Mouse (Mus musculus) c-Kit-positive CD71-negative TER-119-negative erythroid progenitor cells, embryonic 14.5 days (primary cell): Measurements from ENCODE around the gene Shb.
"Not testable (repeated sequence)": the region's sequence is repeated elsewhere in the genome, so short reads cannot be mapped to it uniquely, and the experiment has no call there.

ENCODE experiments used
- DNase-seq: peaks from one replicate; pipeline ENCODE4 v3.0.0-alpha.2; 2013; ENCODE audit warnings: low read depth

The Shb gene

DNA sequence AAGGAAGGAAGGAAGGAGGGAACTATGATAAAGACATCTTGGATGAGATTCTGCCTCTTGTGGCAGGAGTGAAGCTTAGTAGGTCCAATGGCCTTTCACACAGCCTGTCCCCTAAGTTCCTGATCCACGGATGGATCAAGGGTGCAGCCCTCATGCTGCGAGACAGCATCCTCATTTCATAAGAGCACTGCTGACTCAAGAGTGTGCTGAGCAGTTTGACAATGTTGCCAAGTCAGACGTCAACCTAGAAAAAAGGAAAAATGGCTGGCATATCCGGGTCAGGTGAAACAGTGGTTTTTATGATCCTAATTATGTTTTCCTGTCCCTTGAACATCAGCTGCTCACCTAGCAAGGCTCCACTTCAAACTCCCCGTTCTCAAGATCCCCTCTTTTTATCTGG, 138.6 kb downstream of the Shb start:
- no peak for DNase-seq

DNA sequence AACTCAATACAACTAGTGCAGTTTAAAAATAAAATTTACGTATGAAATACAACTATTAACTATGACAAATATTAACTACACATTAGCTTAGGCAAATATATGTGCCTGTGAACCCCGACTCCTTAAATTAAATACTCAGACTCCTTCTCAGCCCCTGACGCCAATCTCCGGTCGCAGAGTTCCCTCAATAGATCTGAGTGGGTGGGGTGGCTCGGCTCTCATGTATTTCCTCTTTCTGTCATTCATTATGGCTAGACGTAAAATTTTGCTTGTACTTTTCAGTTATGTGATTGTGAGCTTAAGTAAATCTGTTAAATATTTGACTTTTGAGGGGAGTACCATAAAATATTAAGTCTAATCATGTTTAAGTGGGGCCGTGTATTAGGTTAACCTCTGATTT, 139.3 kb downstream of the Shb start:
- no peak for DNase-seq

DNA sequence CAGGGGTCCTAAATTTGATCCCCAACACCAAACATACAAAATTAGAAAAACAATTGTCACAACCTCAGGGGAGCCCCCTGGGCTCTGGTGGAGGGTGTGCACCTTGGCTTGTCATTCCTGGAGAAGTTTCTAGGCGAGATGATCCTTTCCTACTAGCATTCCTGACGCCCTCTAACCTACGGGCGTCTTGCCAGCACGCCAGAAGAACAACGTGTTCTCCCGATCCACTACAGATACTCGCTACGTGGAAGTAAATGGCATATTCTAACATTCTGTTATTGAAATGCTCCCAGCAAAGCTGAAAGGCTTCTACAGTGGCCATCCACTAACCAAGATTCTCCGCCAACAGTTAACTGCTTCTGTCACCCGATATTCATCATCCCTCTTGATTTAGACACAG, 139.7 kb downstream of the Shb start:
- DNase-seq: no peak

DNA sequence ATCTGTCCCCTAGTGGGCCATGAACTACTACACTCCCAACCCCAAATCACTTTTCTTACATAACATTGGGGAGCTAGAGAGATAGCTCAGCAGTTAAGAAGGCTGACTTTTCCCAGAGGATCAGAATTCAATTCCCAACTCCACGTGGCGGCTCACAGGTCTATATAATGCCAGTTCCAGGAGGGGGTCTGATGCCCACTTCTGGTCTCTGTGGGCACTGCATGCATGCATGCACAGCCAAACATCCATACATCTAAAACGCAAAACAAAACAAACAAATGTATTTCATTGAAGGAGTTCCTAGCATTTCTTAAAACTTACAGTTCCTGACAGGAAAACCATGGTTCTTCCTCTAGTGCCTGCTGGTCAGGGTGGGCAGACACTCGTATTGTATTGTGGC, 140.2 kb downstream of the Shb start:
- no peak for DNase-seq

DNA sequence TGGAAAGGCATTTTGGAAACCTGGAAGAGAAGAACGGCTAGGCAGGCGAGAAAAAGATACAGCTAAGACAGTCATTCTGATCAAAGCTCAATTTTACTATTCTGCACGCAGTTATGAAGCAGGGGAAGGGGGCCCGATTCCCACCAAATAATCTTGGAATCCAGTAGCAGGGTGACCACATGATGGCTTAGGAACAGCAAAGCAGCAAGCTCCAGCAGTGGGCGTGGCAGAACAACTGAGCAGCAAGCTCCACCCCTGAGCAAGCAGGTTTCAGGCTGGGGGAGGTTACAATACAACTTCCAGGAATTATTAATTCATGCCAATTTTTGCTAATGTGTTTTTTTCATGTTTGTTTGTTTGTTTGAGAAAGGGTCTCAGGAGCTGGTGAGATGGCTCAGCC, 145.0 kb downstream of the Shb start:
- not testable (repeated sequence) for DNase-seq

DNA sequence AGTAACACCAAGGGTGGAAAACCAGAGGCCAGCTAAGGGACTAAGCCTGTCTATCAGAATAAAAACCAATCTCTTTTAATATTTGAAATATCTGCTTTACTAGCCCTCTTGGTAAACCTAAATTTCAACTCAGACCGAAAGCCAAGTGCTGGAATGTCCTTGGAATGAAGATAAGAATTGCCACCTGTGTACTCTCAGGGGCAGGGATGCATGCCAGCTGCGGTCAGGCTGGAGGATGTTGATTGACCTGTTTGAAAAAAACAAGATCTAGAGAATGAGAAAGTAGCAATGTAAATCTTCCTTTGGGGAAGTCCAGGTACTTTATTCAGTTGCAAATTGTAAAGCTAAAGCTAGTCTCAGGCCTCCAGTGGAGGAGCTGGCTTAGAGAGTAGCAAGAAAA, 150.1 kb downstream of the Shb start:
- DNase-seq: not testable (repeated sequence)

DNA sequence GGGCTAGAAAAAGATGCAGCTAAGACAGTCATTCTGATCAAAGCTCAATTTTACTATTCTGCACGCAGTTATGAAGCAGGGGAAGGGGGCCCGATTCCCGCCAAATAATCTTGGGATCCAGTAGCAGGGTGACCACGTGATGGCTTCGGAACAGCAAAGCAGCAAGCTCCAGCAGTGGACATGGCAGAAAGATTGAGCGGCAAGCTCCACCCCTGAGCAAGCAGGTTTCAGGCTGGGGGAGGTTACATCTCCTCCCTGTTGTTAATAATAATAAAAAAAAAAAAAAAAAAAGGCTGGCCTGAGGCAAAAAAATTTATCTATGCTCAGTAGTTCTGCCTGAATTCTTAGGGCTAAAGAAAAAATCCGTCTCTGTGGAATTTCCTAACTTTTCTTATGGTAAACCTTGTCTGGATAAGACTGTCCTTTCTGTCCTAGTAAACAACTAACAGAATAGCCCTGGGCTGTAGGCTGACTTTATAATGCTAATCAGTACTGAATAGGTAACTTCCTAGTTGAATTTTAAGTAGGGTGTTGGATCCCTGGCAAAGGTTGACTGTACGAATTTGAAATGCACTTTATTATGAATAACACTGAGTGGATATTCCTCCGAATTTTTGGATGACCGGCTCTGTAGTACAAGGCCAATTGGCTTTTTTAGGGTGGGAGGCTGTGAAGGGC, 151.2 kb downstream of the Shb start:
- not testable (repeated sequence) for DNase-seq

DNA sequence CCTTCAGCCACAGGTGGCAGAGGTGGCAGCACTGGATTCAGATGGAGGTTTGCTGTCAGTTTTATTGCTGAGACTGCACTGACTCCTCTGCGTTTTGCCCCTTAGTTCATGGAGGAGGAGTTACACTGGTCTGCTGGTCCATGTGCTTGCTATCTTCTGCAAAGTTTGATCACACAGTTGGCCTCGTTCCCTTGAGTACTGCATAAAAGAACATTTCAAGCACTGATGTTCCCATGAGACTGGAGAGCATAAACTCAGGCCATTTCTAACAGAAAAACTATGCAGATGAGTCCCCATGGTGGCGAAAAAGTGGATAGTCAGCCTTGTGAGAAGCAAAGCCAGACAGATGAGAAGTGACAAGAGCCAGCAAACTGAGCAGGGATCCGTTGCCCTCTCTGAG, 155.7 kb downstream of the Shb start:
- no peak for DNase-seq

DNA sequence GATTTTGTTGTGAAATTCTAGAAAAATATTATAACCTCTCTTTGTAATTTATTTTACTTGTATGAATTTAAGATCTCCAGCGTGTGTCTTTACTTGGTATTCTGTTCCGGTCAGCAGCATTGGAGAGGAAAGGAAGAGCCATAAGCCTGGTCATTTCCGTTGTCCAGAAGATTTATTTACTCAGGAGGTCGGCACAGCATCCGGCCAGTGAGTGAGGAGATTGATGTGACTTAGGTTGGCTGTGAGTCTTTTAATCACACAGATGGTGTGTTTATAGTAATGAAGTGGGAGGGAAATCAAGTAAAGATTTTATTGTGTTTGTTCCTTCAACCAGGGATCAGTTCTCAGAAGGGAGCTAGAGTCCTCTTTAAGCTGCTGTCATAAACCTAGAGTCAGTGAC, 157.4 kb downstream of the Shb start:
- no peak for DNase-seq
